Mouse (Mus musculus) frontal cortex, postnatal 25 days (tissue): Measurements from ENCODE around the gene BC055324.
"Not testable (repeated sequence)": the region's sequence is repeated elsewhere in the genome, so short reads cannot be mapped to it uniquely, and the experiment has no call there.

Source experiments
- DNase-seq, 2 experiments: peaks; one replicate each; pipeline ENCODE4 v3.0.0; 2022; ENCODE audit warnings: low spot score in 2 of 2

The BC055324 gene

GRCm38 (mm10) chr1:163994721-163995608 lies at the start of gene BC055324, which contains the start of gene Mettl18:
BC055324 (minus strand) TSS chr1:163994796.
Mettl18 (plus strand) TSS chr1:163994889.
- peak; percentile 79 to 84 for DNase-seq

- DNase-seq: no peak
These were observed 49.0 kb upstream of the BC055324 start for GRCm38 (mm10) chr1:164043549-164043948.

- no peak for DNase-seq
These were observed 46.0 kb upstream of the BC055324 start for GRCm38 (mm10) chr1:164040385-164041135.

- no peak for DNase-seq
These were observed 32.8 kb upstream of the BC055324 start for GRCm38 (mm10) chr1:164027416-164027815.

- no peak for DNase-seq
These were observed 31.1 kb upstream of the BC055324 start for GRCm38 (mm10) chr1:164025685-164026084.

GRCm38 (mm10) chr1:164022106-164022505 lies 27.5 kb upstream of the BC055324 start:
- DNase-seq: not testable (repeated sequence)

GRCm38 (mm10) chr1:164020746-164021145 lies 26.1 kb upstream of the BC055324 start:
- DNase-seq: not testable (repeated sequence)

GRCm38 (mm10) chr1:164019789-164020188 lies 25.2 kb upstream of the BC055324 start:
- no peak for DNase-seq

GRCm38 (mm10) chr1:164018221-164018896 lies 23.8 kb upstream of the BC055324 start:
- DNase-seq: no peak

- no peak for DNase-seq
These were observed 20.0 kb upstream of the BC055324 start for GRCm38 (mm10) chr1:164014616-164015015.

- no peak for DNase-seq
These were observed 14.6 kb upstream of the BC055324 start for GRCm38 (mm10) chr1:164009235-164009634.

GRCm38 (mm10) chr1:164004311-164004710 lies 9.7 kb upstream of the BC055324 start:
- no peak for DNase-seq

- DNase-seq: no peak
These were observed 7.3 kb upstream of the BC055324 start for GRCm38 (mm10) chr1:164001831-164002452.

GRCm38 (mm10) chr1:163995609-163995913 lies 965 bp upstream of the BC055324 start:
- DNase-seq: no peak

- DNase-seq: no peak
These were observed 349 bp downstream of the BC055324 start for GRCm38 (mm10) chr1:163994173-163994720.

- no peak for DNase-seq
These were observed 2.2 kb downstream of the BC055324 start for GRCm38 (mm10) chr1:163992371-163992770.

- no peak for DNase-seq
These were observed 18.1 kb downstream of the BC055324 start for GRCm38 (mm10) chr1:163976515-163976914.

- no peak for DNase-seq
These were observed 19.5 kb downstream of the BC055324 start for GRCm38 (mm10) chr1:163975088-163975487.

GRCm38 (mm10) chr1:163974471-163974870 lies 20.1 kb downstream of the BC055324 start:
- DNase-seq: no peak

GRCm38 (mm10) chr1:163964008-163964689 lies 30.4 kb downstream of the BC055324 start:
- no peak for DNase-seq

GRCm38 (mm10) chr1:163958036-163958435 lies 36.6 kb downstream of the BC055324 start:
- DNase-seq: no peak
